ENCODE assay signal across 11 mouse cellular contexts in the genomic region with DNA sequence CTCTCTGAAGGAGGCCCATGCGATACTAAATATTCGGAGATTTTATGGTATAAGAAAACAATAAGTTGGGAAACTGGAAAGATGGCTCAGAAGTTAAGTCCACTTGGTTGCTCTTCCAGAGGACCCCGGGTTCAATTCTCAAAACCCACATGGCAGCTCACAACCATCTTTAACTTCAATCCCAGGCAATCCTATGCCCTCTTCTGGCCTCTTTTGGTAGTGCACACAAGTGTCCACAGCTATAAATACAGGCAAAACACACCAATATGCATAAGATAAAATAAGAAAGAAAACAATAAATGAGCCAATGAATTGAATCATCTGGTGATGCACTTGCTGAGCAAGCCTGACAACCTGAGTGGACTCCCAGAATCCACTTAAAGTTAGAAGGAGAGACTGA. TPM values are rescaled to one million over a fixed set of nuclear protein-coding genes. Genes with fewer than 3 reads are reported as not detected.
DNase-seq lines count a peak whose midpoint lies in the region; ATAC-seq and TF ChIP-seq lines count a peak whose summit lies in the region.
"Had no signal": no experiment of that assay in that cellular context is flagged by ENCODE, and none has a peak within 500 bp of the region (broad histone marks: within the 10 kb centered on the region; RNA-seq: fewer than 3 reads in every experiment).

No protein-coding gene starts in this region.

- no peak for TF ChIP-seq POLR2A in heart, adult 2 months (IDR thresholded peaks at IDR 0.05; ENCODE audit: insufficient read depth, low read depth, low read length)

- peak; percentile 53 for TF ChIP-seq CTCF in heart, adult 2 months (IDR thresholded peaks at IDR 0.05)
- peak; percentile 39; the same call in 1 of the 2 replicates for TF ChIP-seq CTCF in lung, postnatal 0 days (IDR thresholded peaks at IDR 0.05)

- no peaks in the 10 kb centered on the region for H3K36me3 ChIP-seq in heart, adult 2 months (ENCODE audit: control insufficient read depth, insufficient read depth, low read length)
- H3K36me3 ChIP-seq in heart, embryonic 10.5 days = no peaks in the 10 kb centered on the region
- no peaks in the 10 kb centered on the region for H3K36me3 ChIP-seq in lung, postnatal 0 days (ENCODE audit: insufficient read depth, low read length)
- H3K36me3 ChIP-seq in forebrain, embryonic 10.5 days (replicated peaks) = no peaks in the 10 kb centered on the region
- H3K36me3 ChIP-seq: heart, embryonic 15.5 days had no signal

- WGBS in heart, adult 2 months = 78% methylated on average over 3 of the region's 3 CpGs
- WGBS in heart, embryonic 10.5 days = 81% methylated on average over 3 of the region's 3 CpGs
- 78% methylated on average over 3 of the region's 3 CpGs for WGBS in lung, postnatal 0 days
- 82% methylated on average over 3 of the region's 3 CpGs for WGBS in forebrain, embryonic 10.5 days

- H3K4me3 ChIP-seq in heart, adult 2 months = no peak overlapping the region
- H3K4me3 ChIP-seq in heart, embryonic 10.5 days = no peak overlapping the region
- H3K4me3 ChIP-seq in lung, postnatal 0 days (ENCODE audit: low read depth, low read length) = no peak overlapping the region
- H3K4me3 ChIP-seq in forebrain, embryonic 10.5 days = no peak overlapping the region
- H3K4me3 ChIP-seq: heart, embryonic 15.5 days had no signal

- no peaks in the 10 kb centered on the region for H3K4me1 ChIP-seq in heart, adult 2 months (ENCODE audit: control insufficient read depth, insufficient read depth, low read length)
- no peaks in the 10 kb centered on the region for H3K4me1 ChIP-seq in heart, embryonic 10.5 days
- no peaks in the 10 kb centered on the region for H3K4me1 ChIP-seq in lung, postnatal 0 days (ENCODE audit: insufficient read depth, low read depth, low read length)
- H3K4me1 ChIP-seq in forebrain, embryonic 10.5 days = no peaks in the 10 kb centered on the region
- H3K4me1 ChIP-seq: heart, embryonic 15.5 days had no signal

- no peak for ATAC-seq in lung, postnatal 0 days
- ATAC-seq: midbrain, embryonic 16.5 days had no signal

- no peak overlapping the region for H3K27ac ChIP-seq in heart, adult 2 months
- no peak overlapping the region for H3K27ac ChIP-seq in heart, embryonic 10.5 days
- no peak overlapping the region for H3K27ac ChIP-seq in lung, postnatal 0 days (ENCODE audit: low read length)
- no peak overlapping the region for H3K27ac ChIP-seq in forebrain, embryonic 10.5 days
- H3K27ac ChIP-seq: heart, embryonic 15.5 days had no signal

- no peaks in the 10 kb centered on the region for H3K27me3 ChIP-seq in heart, adult 2 months (ENCODE audit: control insufficient read depth, insufficient read depth, low read length)
- H3K27me3 ChIP-seq in heart, embryonic 10.5 days (ENCODE audit: insufficient read depth, poor library complexity, severe bottlenecking) = no peaks in the 10 kb centered on the region
- no peaks in the 10 kb centered on the region for H3K27me3 ChIP-seq in lung, postnatal 0 days (replicated peaks; ENCODE audit: insufficient read depth, low read length)
- H3K27me3 ChIP-seq in forebrain, embryonic 10.5 days (ENCODE audit: poor library complexity, severe bottlenecking) = no peaks in the 10 kb centered on the region
- H3K27me3 ChIP-seq: heart, embryonic 15.5 days had no signal

- no peak for DNase-seq in heart, adult 2 months
- DNase-seq in heart, embryonic 10.5 days (ENCODE audit: low spot score) = no peak
- no peak for DNase-seq in lung, postnatal 0 days (ENCODE audit: low spot score)
- no peak for DNase-seq in lung, postnatal 10 days
- peak; percentile 42 for DNase-seq in ZHBTc4 (ENCODE audit: low read depth, low spot score)
- peak; percentile 22 for DNase-seq in induced T-regulatory cell, adult 2 months (ENCODE audit: low read depth)
- DNase-seq in urinary bladder, postnatal 14 days (ENCODE audit: low spot score) = no peak
- no peak for DNase-seq in forebrain, embryonic 10.5 days (ENCODE audit: extremely low spot score, low spot score)
- DNase-seq: layer of hippocampus, postnatal 36 days had no signal

- no peaks in the 10 kb centered on the region for H3K79me2 ChIP-seq in heart, adult 2 months (replicated peaks; ENCODE audit: control insufficient read depth, insufficient read depth, low read length)

- TF ChIP-seq EP300 in heart, adult 2 months (IDR thresholded peaks at IDR 0.05; ENCODE audit: insufficient read depth, low read depth, low read length) = no peak
- TF ChIP-seq EP300 in lung, postnatal 0 days (IDR thresholded peaks at IDR 0.05) = no peak

- no peak overlapping the region for H3K9ac ChIP-seq in heart, adult 2 months (ENCODE audit: low read depth, low read length)
- no peak overlapping the region for H3K9ac ChIP-seq in lung, postnatal 0 days (replicated peaks; ENCODE audit: low read depth)
- H3K9ac ChIP-seq: heart, embryonic 15.5 days had no signal

- H3K9me3 ChIP-seq in heart, embryonic 10.5 days = no peaks in the 10 kb centered on the region
- no peaks in the 10 kb centered on the region for H3K9me3 ChIP-seq in lung, postnatal 0 days (ENCODE audit: low read length)
- H3K9me3 ChIP-seq in forebrain, embryonic 10.5 days = no peaks in the 10 kb centered on the region
- H3K9me3 ChIP-seq: heart, embryonic 15.5 days had no signal

- intact Hi-C loops in heart, adult 2 months (cut with DNase I) = no loop called here

- no peak overlapping the region for H3K4me2 ChIP-seq in lung, postnatal 0 days (replicated peaks; ENCODE audit: low read depth, low read length)
- H3K4me2 ChIP-seq: heart, embryonic 15.5 days had no signal

RNA-seq across cellular contexts. Expression of gene Olfml1, which starts 11.3 kb away (rescaled TPM):
- total RNA-seq in heart, adult 2 months (2021) = 1 to 10 TPM; 4.0 to 4.6 TPM
- 4.1 and 6.9 TPM in 2 replicates for polyA plus RNA-seq in heart, adult 2 months (2012; rRNA removed)
- polyA plus RNA-seq in heart, embryonic 10.5 days (2016; fragmentation: Nextera tagmentation; extraction: Ambion mirVana) = 5.8 and 8.0 TPM in 2 replicates
- polyA plus RNA-seq in lung, postnatal 0 days (2015; fragmentation: Nextera tagmentation; extraction: Ambion mirVana) = 12.2 and 13.3 TPM in 2 replicates
- polyA plus RNA-seq in forebrain, embryonic 10.5 days (2016; fragmentation: Nextera tagmentation; extraction: Ambion mirVana) = 6.3 and 6.5 TPM in 2 replicates

RNA-seq across cellular contexts. Expression of gene Ppfibp2, which starts 39.1 kb away (rescaled TPM):
- total RNA-seq in heart, adult 2 months (2021) = 10 to 100 TPM; 19.9 to 20.1 TPM
- 17.4 and 21.8 TPM in 2 replicates for polyA plus RNA-seq in heart, adult 2 months (2012; rRNA removed)
- 8.0 and 13.3 TPM in 2 replicates for polyA plus RNA-seq in heart, embryonic 10.5 days (2016; fragmentation: Nextera tagmentation; extraction: Ambion mirVana)
- polyA plus RNA-seq in lung, postnatal 0 days (2015; fragmentation: Nextera tagmentation; extraction: Ambion mirVana) = 15.8 and 17.5 TPM in 2 replicates
- 8.7 and 9.3 TPM in 2 replicates for polyA plus RNA-seq in forebrain, embryonic 10.5 days (2016; fragmentation: Nextera tagmentation; extraction: Ambion mirVana)

Comparison
In these comparisons a context has a peak if more than half of its experiments do, and no peak if none do; other contexts are left out.
1. DNase-seq: peak in ZHBTc4 (single experiment) and induced T-regulatory cell, adult 2 months (single experiment); none in heart, adult 2 months (0 of 2), heart, embryonic 10.5 days (single experiment), lung, postnatal 0 days (single experiment), lung, postnatal 10 days (single experiment), urinary bladder, postnatal 14 days (single experiment) and forebrain, embryonic 10.5 days (single experiment).